Mouse (Mus musculus) kidney, adult 8-10 months (tissue): ENCODE data around the gene Olfr351.

Experiments
- DNase-seq, 2 experiments: peaks; one replicate each; pipeline ENCODE4 v3.0.0; 2022

Gene Olfr351

GRCm38 (mm10) chr2:36862560-36862959, at the start of gene Olfr351:
TSS of gene Olfr351 (minus strand) at chr2:36862660.
- no peak for DNase-seq

- no peak for DNase-seq
Measured at GRCm38 (mm10) chr2:36905380-36905779, 42.9 kb upstream of the Olfr351 start, which contains the start of gene Olfr354. TSS of gene Olfr354 (plus strand) at chr2:36905680.

DNA sequence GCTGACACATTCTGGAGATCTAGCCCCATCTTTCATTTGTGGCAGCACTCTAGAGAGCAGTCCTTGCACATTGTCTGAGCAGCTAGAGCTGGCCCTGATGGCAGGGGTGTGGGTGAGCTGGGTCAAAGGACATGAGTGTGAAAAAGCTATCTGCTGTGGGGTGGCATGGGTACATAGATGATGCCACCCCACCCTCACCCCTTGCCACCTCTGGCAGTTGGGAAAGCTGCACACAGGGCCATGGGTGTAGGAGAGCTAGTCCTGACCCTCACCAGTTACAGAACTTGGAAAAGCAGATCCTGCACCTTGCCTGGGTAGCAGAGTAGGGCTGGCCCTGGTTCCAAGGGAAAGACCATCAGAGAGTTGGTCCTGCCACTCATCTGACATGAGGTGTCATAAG, 34.7 kb upstream of the Olfr351 start:
- DNase-seq, result no peak

DNA sequence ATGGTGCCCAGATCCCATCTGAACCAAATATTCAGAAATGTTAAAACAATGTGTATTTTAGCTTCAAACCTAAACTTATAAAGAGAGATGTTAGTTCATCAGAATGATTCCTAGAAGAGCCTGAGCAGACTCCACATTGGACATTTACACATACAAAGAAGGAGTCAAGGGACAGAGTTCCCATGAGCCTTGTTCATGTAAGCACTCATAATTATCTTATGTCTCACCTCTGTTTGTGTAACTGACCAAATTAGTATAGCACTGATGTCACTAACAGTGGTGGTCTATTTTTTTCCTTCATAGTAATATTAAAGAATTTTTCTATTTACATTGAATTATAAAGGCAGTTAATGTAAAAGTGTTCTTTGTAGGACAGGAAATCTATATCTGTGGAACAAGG, 30.4 kb upstream of the Olfr351 start, which contains the start of gene Olfr353:
Gene Olfr353, minus strand, starts transcription at position 101 of the 400 bp plus-strand sequence.
- no peak for DNase-seq

GRCm38 (mm10) chr2:36868160-36868559, 5.7 kb upstream of the Olfr351 start, which contains the start of gene Olfr352:
TSS of gene Olfr352 (plus strand) at chr2:36868460.
- DNase-seq, result no peak

DNA sequence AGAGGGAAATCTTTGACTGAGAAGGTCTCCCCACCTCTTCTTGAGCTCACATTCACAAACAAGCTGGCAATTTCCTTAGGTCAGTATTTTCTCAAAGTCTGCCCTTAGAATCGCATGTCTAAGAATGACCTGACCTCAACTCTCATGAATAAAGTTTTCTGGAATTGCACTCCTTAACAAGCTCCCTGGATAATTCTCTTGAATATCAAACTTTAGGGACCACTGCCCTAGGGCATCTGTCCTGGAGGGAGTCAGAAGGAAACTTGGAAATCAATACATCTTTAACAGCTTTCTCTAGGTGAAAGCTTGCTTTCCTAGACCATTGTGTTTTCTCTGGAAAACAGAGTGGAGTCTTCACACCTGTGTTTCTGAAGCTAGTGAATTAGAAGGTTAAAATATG, 16.4 kb downstream of the Olfr351 start, which contains the start of gene Olfr350:
Gene Olfr350, plus strand, starts transcription at position 301 of the 400 bp plus-strand sequence.
- no peak for DNase-seq

GRCm38 (mm10) chr2:36816932-36817331, 45.5 kb downstream of the Olfr351 start, which contains the start of gene Olfr3:
TSS of gene Olfr3 (minus strand) at chr2:36817032.
- DNase-seq, result no peak
